Mouse (Mus musculus): Measurements from ENCODE around the gene Cep112.

Cep112 gene

GRCm38 (mm10) chr11:108605301-108605700, 180.3 kb downstream of the Cep112 start:
- DNase-seq (ENCODE audit: low spot score) = peak; percentile 24

GRCm38 (mm10) chr11:108606036-108606435, 181.0 kb downstream of the Cep112 start:
- DNase-seq (ENCODE audit: low spot score) = no peak

GRCm38 (mm10) chr11:108606836-108607235, 181.8 kb downstream of the Cep112 start:
- DNase-seq (ENCODE audit: low spot score) = no peak

- peak; percentile 48 for DNase-seq (ENCODE audit: low spot score)
These were observed 195.8 kb downstream of the Cep112 start for GRCm38 (mm10) chr11:108620628-108621433.

- no peak for DNase-seq (ENCODE audit: low spot score)
These were observed 196.5 kb downstream of the Cep112 start for GRCm38 (mm10) chr11:108621434-108621901.

GRCm38 (mm10) chr11:108625546-108626232, 200.7 kb downstream of the Cep112 start:
- DNase-seq (ENCODE audit: low spot score) = no peak

- no peak for DNase-seq (ENCODE audit: low spot score)
These were observed 212.8 kb downstream of the Cep112 start for GRCm38 (mm10) chr11:108637780-108638179.

- no peak for DNase-seq (ENCODE audit: low spot score)
These were observed 230.6 kb downstream of the Cep112 start for GRCm38 (mm10) chr11:108655574-108655973.

GRCm38 (mm10) chr11:108682014-108682413, 257.0 kb downstream of the Cep112 start:
- no peak for DNase-seq (ENCODE audit: low spot score)

GRCm38 (mm10) chr11:108696563-108696962, 271.6 kb downstream of the Cep112 start:
- DNase-seq (ENCODE audit: low spot score) = no peak

- no peak for DNase-seq (ENCODE audit: low spot score)
These were observed 327.3 kb downstream of the Cep112 start for GRCm38 (mm10) chr11:108752301-108752700.

GRCm38 (mm10) chr11:108752765-108753164, 327.8 kb downstream of the Cep112 start:
- no peak for DNase-seq (ENCODE audit: low spot score)

- DNase-seq (ENCODE audit: low spot score) = no peak
These were observed 328.6 kb downstream of the Cep112 start for GRCm38 (mm10) chr11:108753361-108754240.

- no peak for DNase-seq (ENCODE audit: low spot score)
These were observed 332.2 kb downstream of the Cep112 start for GRCm38 (mm10) chr11:108757211-108757610.

GRCm38 (mm10) chr11:108757626-108758430, 332.8 kb downstream of the Cep112 start:
- DNase-seq (ENCODE audit: low spot score) = no peak

- DNase-seq (ENCODE audit: low spot score) = no peak
These were observed 345.1 kb downstream of the Cep112 start for GRCm38 (mm10) chr11:108770064-108770463.

GRCm38 (mm10) chr11:108774019-108774670, 349.2 kb downstream of the Cep112 start:
- DNase-seq (ENCODE audit: low spot score) = no peak

- DNase-seq (ENCODE audit: low spot score) = no peak
These were observed 352.2 kb downstream of the Cep112 start for GRCm38 (mm10) chr11:108777158-108777557.

GRCm38 (mm10) chr11:108780271-108781250, 355.6 kb downstream of the Cep112 start:
- no peak for DNase-seq (ENCODE audit: low spot score)

GRCm38 (mm10) chr11:108798398-108798797, 373.4 kb downstream of the Cep112 start:
- no peak for DNase-seq (ENCODE audit: low spot score)

Data from retina, embryonic 14.5 days (tissue).